Mouse (Mus musculus) megakaryocyte, embryonic 14.5 days (primary cell): ENCODE measurements at regions not wholly inside any gene's neighbourhood (a gene's known extent, or its start where the extent isn't known, plus 50 kb on each side); places are given as distances from the start of the nearest gene placed in this dataset.

Source experiments
- FLI1 ChIP-seq: IDR thresholded peaks from 2 replicates; pipeline ENCODE4 v1.6.1; 2012; ENCODE audit warnings: low read length, inconsistent platforms, mixed read lengths
- GATA1 ChIP-seq: IDR thresholded peaks from 3 replicates; pipeline ENCODE4 v1.6.1; 2012; ENCODE audit warnings: mixed read lengths, low read length, inconsistent platforms, borderline replicate concordance

DNA sequence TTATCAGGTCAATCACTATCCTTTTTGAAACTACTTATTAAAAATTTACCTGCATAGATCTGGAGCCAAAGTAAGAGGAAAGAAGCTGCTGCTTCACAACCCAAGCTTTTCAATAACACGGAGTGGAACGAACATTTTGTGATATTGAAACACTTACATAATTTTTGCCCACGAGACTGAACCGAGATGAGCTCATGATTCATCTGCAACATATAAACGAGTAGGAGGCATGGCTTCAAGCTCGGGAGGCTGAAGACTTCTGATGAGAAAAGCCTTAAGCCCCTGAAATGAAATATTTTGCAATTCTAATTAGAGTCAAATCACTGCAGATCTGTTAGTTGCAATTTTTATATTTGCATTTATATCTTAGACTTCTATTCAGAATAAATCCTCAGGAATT, 321.0 kb downstream of the Fam198b start:
- no peak for TF ChIP-seq GATA1
- TF ChIP-seq FLI1: no peak
